Mouse (Mus musculus): ENCODE data around the gene Prpf3. TPM values are rescaled to one million over a fixed set of nuclear protein-coding genes. Genes with fewer than 3 reads are reported as not detected.

The Prpf3 gene
- polyA plus RNA-seq, 1 experiment from 2014 or later = 48.0 TPM

- WGBS = 3% methylated on average over 24 of the region's 24 CpGs
- H3K4me1 ChIP-seq (replicated peaks; ENCODE audit: control insufficient read depth, insufficient read depth, low read length) = peaks cover 12% of the 10 kb centered on the region
- H3K27me3 ChIP-seq (ENCODE audit: control insufficient read depth, insufficient read depth, low read depth, low read length) = no peaks in the 10 kb centered on the region
- no peaks in the 10 kb centered on the region for H3K9me3 ChIP-seq (ENCODE audit: control insufficient read depth, low read length)
- no peak for ATAC-seq (ENCODE audit: low read depth)
- H3K27ac ChIP-seq (ENCODE audit: low read length) = no peak overlapping the region
- peak overlapping the region; percentile 99 for H3K4me2 ChIP-seq (ENCODE audit: low read depth, low read length)
- H3K4me3 ChIP-seq (ENCODE audit: low read length) = peak overlapping the region; percentile 58
- H3K36me3 ChIP-seq (ENCODE audit: control insufficient read depth, insufficient read depth, low read length) = peaks cover 10% of the 10 kb centered on the region
- H3K9ac ChIP-seq (ENCODE audit: low read length) = peak overlapping the region; percentile 40
Measured at GRCm38 (mm10) chr3:95882816-95883425, 27.2 kb upstream of the Prpf3 start.

- peak within 1 kb of the TSS; percentile 99 for H3K4me2 ChIP-seq (ENCODE audit: low read depth, low read length)
- under 1% methylated on average over 57 of the region's 66 CpGs for WGBS
- peak within 1 kb of the TSS; percentile 49 for H3K9ac ChIP-seq (ENCODE audit: low read length)
Measured at GRCm38 (mm10) chr3:95881979-95882815, 26.5 kb upstream of the Prpf3 start, which contains the start of gene Ciart. Ciart (minus strand) TSS chr3:95882251.

GRCm38 (mm10) chr3:95879063-95879462 is 23.4 kb upstream of the Prpf3 start:
- no peak for ATAC-seq (ENCODE audit: low read depth)
- Histone ChIP-seq H3K27ac (ENCODE audit: low read length) (no peak overlapping the region), H3K9ac (ENCODE audit: low read length) (no peak overlapping the region), H3K4me1 (replicated peaks; ENCODE audit: control insufficient read depth, insufficient read depth, low read length) (peaks cover 12% of the 10 kb centered on the region), H3K4me3 (ENCODE audit: low read length) (no peak overlapping the region), H3K9me3 (ENCODE audit: control insufficient read depth, low read length) (no peaks in the 10 kb centered on the region), H3K27me3 (ENCODE audit: control insufficient read depth, insufficient read depth, low read depth, low read length) (no peaks in the 10 kb centered on the region), H3K4me2 (ENCODE audit: low read depth, low read length) (no peak overlapping the region), H3K36me3 (ENCODE audit: control insufficient read depth, insufficient read depth, low read length) (peaks cover under 1% of the 10 kb centered on the region; the same call in 1 of the 2 replicates)
- WGBS = 84% methylated on average over 4 of the region's 4 CpGs

More at GRCm38 (mm10) chr3:95881979-95882815, 26.5 kb upstream of the Prpf3 start, which contains the start of gene Ciart:
- ATAC-seq (ENCODE audit: low read depth) = peak; percentile 99
- H3K27me3 ChIP-seq (ENCODE audit: control insufficient read depth, insufficient read depth, low read depth, low read length) = no peaks in the 10 kb centered on the region
- no peaks in the 10 kb centered on the region for H3K9me3 ChIP-seq (ENCODE audit: control insufficient read depth, low read length)
- H3K27ac ChIP-seq (ENCODE audit: low read length) = no peak within 1 kb of the TSS
- peak within 1 kb of the TSS; percentile 58 for H3K4me3 ChIP-seq (ENCODE audit: low read length)
- peaks cover 12% of the 10 kb centered on the region for H3K4me1 ChIP-seq (replicated peaks; ENCODE audit: control insufficient read depth, insufficient read depth, low read length)
- peaks cover 9% of the 10 kb centered on the region for H3K36me3 ChIP-seq (ENCODE audit: control insufficient read depth, insufficient read depth, low read length)

- Histone ChIP-seq H3K27me3 (ENCODE audit: control insufficient read depth, insufficient read depth, low read depth, low read length) (no peaks in the 10 kb centered on the region), H3K4me3 (ENCODE audit: low read length) (peak overlapping the region; percentile 80), H3K36me3 (ENCODE audit: control insufficient read depth, insufficient read depth, low read length) (peaks cover 12% of the 10 kb centered on the region), H3K4me2 (ENCODE audit: low read depth, low read length) (peak overlapping the region; percentile 74), H3K9me3 (ENCODE audit: control insufficient read depth, low read length) (no peaks in the 10 kb centered on the region), H3K9ac (ENCODE audit: low read length) (peak overlapping the region; percentile 78), H3K27ac (ENCODE audit: low read length) (no peak overlapping the region), H3K4me1 (replicated peaks; ENCODE audit: control insufficient read depth, insufficient read depth, low read length) (peaks cover 10% of the 10 kb centered on the region)
- no peak for ATAC-seq (ENCODE audit: low read depth)
- WGBS = 63% methylated on average over 7 of the region's 7 CpGs
Measured at GRCm38 (mm10) chr3:95872048-95872447, 16.4 kb upstream of the Prpf3 start.

- Histone ChIP-seq H3K4me1 (replicated peaks; ENCODE audit: control insufficient read depth, insufficient read depth, low read length) (peaks cover 10% of the 10 kb centered on the region), H3K27me3 (ENCODE audit: control insufficient read depth, insufficient read depth, low read depth, low read length) (no peaks in the 10 kb centered on the region), H3K9me3 (ENCODE audit: control insufficient read depth, low read length) (no peaks in the 10 kb centered on the region), H3K4me2 (ENCODE audit: low read depth, low read length) (peak within 1 kb of the TSS; percentile 74), H3K36me3 (ENCODE audit: control insufficient read depth, insufficient read depth, low read length) (peaks cover 14% of the 10 kb centered on the region), H3K9ac (ENCODE audit: low read length) (peak within 1 kb of the TSS; percentile 78), H3K27ac (ENCODE audit: low read length) (peak within 1 kb of the TSS; percentile 81), H3K4me3 (ENCODE audit: low read length) (peak within 1 kb of the TSS; percentile 80)
- under 1% methylated on average over 33 of the region's 33 CpGs for WGBS
- ATAC-seq (ENCODE audit: low read depth) = peak; percentile 98
Measured at GRCm38 (mm10) chr3:95871392-95871867, 15.7 kb upstream of the Prpf3 start, which contains the start of gene Mrps21. Mrps21 (minus strand) TSS chr3:95871519.

GRCm38 (mm10) chr3:95870976-95871375 is 15.3 kb upstream of the Prpf3 start:
- WGBS = 3% methylated on average over 15 of the region's 15 CpGs
- ATAC-seq (ENCODE audit: low read depth) = peak; percentile 26; the same call in 1 of the 2 replicates
- Histone ChIP-seq H3K27ac (ENCODE audit: low read length) (peak overlapping the region; percentile 81), H3K4me2 (ENCODE audit: low read depth, low read length) (peak overlapping the region; percentile 74), H3K4me3 (ENCODE audit: low read length) (peak overlapping the region; percentile 80), H3K27me3 (ENCODE audit: control insufficient read depth, insufficient read depth, low read depth, low read length) (no peaks in the 10 kb centered on the region), H3K36me3 (ENCODE audit: control insufficient read depth, insufficient read depth, low read length) (peaks cover 14% of the 10 kb centered on the region), H3K9me3 (ENCODE audit: control insufficient read depth, low read length) (no peaks in the 10 kb centered on the region), H3K9ac (ENCODE audit: low read length) (peak overlapping the region; percentile 78), H3K4me1 (replicated peaks; ENCODE audit: control insufficient read depth, insufficient read depth, low read length) (peaks cover 10% of the 10 kb centered on the region)

GRCm38 (mm10) chr3:95867408-95867807 is 11.7 kb upstream of the Prpf3 start:
- Histone ChIP-seq H3K4me2 (ENCODE audit: low read depth, low read length) (no peak overlapping the region), H3K27me3 (ENCODE audit: control insufficient read depth, insufficient read depth, low read depth, low read length) (no peaks in the 10 kb centered on the region), H3K27ac (ENCODE audit: low read length) (no peak overlapping the region), H3K36me3 (ENCODE audit: control insufficient read depth, insufficient read depth, low read length) (peaks cover 28% of the 10 kb centered on the region), H3K4me1 (replicated peaks; ENCODE audit: control insufficient read depth, insufficient read depth, low read length) (peaks cover 9% of the 10 kb centered on the region), H3K4me3 (ENCODE audit: low read length) (no peak overlapping the region), H3K9ac (ENCODE audit: low read length) (no peak overlapping the region), H3K9me3 (ENCODE audit: control insufficient read depth, low read length) (no peaks in the 10 kb centered on the region)
- ATAC-seq (ENCODE audit: low read depth) = no peak
- 91% methylated on average over 2 of the region's 2 CpGs for WGBS

GRCm38 (mm10) chr3:95866071-95866470 is 10.4 kb upstream of the Prpf3 start:
- Histone ChIP-seq H3K27ac (ENCODE audit: low read length) (no peak overlapping the region), H3K9me3 (ENCODE audit: control insufficient read depth, low read length) (no peaks in the 10 kb centered on the region), H3K4me3 (ENCODE audit: low read length) (no peak overlapping the region), H3K9ac (ENCODE audit: low read length) (no peak overlapping the region), H3K4me2 (ENCODE audit: low read depth, low read length) (no peak overlapping the region), H3K4me1 (replicated peaks; ENCODE audit: control insufficient read depth, insufficient read depth, low read length) (peaks cover 4% of the 10 kb centered on the region), H3K36me3 (ENCODE audit: control insufficient read depth, insufficient read depth, low read length) (peaks cover 28% of the 10 kb centered on the region), H3K27me3 (ENCODE audit: control insufficient read depth, insufficient read depth, low read depth, low read length) (no peaks in the 10 kb centered on the region)
- ATAC-seq (ENCODE audit: low read depth) = no peak
- WGBS = 85% methylated on average over 5 of the region's 5 CpGs

- ATAC-seq (ENCODE audit: low read depth) = no peak
- WGBS = 87% methylated on average over 20 of the region's 20 CpGs
- H3K9me3 ChIP-seq (ENCODE audit: control insufficient read depth, low read length) = no peaks in the 10 kb centered on the region
- no peak overlapping the region for H3K27ac ChIP-seq (ENCODE audit: low read length)
- H3K9ac ChIP-seq (ENCODE audit: low read length) = no peak overlapping the region
- H3K4me1 ChIP-seq (replicated peaks; ENCODE audit: control insufficient read depth, insufficient read depth, low read length) = peaks cover 3% of the 10 kb centered on the region
- H3K4me2 ChIP-seq (ENCODE audit: low read depth, low read length) = no peak overlapping the region
- H3K36me3 ChIP-seq (ENCODE audit: control insufficient read depth, insufficient read depth, low read length) = peaks cover 28% of the 10 kb centered on the region
- H3K27me3 ChIP-seq (ENCODE audit: control insufficient read depth, insufficient read depth, low read depth, low read length) = no peaks in the 10 kb centered on the region
- no peak overlapping the region for H3K4me3 ChIP-seq (ENCODE audit: low read length)
Measured at GRCm38 (mm10) chr3:95865571-95865970, 9.9 kb upstream of the Prpf3 start.

Data from lung, embryonic 16.5 days (tissue).